In the genomic region with DNA sequence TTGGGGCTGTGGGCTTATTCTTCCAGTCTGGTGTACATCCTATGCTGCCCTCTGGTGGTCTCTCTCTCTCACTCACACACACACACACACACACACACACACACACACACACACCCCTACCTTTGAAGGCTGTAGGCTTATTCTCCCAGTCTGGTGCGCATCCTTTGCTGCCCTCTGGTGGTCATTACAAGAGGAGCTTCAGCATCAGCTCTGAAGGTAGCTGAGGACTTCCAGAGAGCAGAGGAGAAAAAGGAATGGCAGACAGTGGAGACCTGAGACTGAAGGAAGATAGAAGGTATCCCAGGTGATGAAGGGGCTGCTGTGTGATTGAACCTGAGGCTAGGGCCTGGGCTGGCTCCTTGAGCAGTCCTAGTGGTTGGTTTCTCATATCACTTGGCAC, we compare ENCODE assay signal across 9 mouse cellular contexts. TPM values are rescaled to one million over a fixed set of nuclear protein-coding genes. Genes with fewer than 3 reads are reported as not detected.
DNase-seq lines count a peak whose midpoint lies in the region; ATAC-seq and TF ChIP-seq lines count a peak whose summit lies in the region.
"Had no signal": no experiment of that assay in that cellular context is flagged by ENCODE, and none has a peak within 500 bp of the region (broad histone marks: within the 10 kb centered on the region; RNA-seq: fewer than 3 reads in every experiment).

No protein-coding gene starts in this region.

- H3K79me2 ChIP-seq in MEL (ENCODE audit: control insufficient read depth, insufficient read depth, low read length, poor library complexity) = no peaks in the 10 kb centered on the region

- no peak for TF ChIP-seq EP300 in MEL (IDR thresholded peaks at IDR 0.05; ENCODE audit: low read depth in 1 of 2, low read length in 2 of 2)

- H3K9me3 ChIP-seq in MEL (replicated peaks; ENCODE audit: insufficient read depth, low read length) = no peaks in the 10 kb centered on the region

- H3K9ac ChIP-seq in MEL (ENCODE audit: control insufficient read depth, low read depth, low read length, poor library complexity, severe bottlenecking) = no peak overlapping the region

- H3K4me1 ChIP-seq in kidney, adult 2 months (ENCODE audit: control insufficient read depth, insufficient read depth, low read length) = no peaks in the 10 kb centered on the region
- peaks cover 7 to 18% of the 10 kb centered on the region in 2 experiments; a peak in 3 of 4 replicates for H3K4me1 ChIP-seq in MEL (ENCODE audit: control insufficient read depth in 1 of 2, insufficient read depth in 2 of 2, low read length in 2 of 2)
- no peaks in the 10 kb centered on the region for H3K4me1 ChIP-seq in small intestine, adult 2 months (ENCODE audit: control insufficient read depth, insufficient read depth, insufficient read length, low read length)

- peak; percentile 68 for ATAC-seq in erythroid progenitor cell, adult 5-6 weeks (replicated peaks; ENCODE audit: low FRiP score, poor library complexity, severe bottlenecking)
- ATAC-seq in activated CD4-positive, CD25-positive, alpha-beta regulatory T cell, adult 4 months = no peak

- peak; percentile 57 for TF ChIP-seq RAD21 in MEL (IDR thresholded peaks at IDR 0.05; ENCODE audit: low read depth, low read length)

- no peak for TF ChIP-seq POLR2A in kidney, adult 2 months (IDR thresholded peaks at IDR 0.05; ENCODE audit: low read depth, low read length)
- no peak for TF ChIP-seq POLR2A in MEL (IDR thresholded peaks at IDR 0.05; ENCODE audit: control insufficient read depth in 1 of 2, insufficient read depth in 1 of 2, low read depth in 1 of 2, low read length in 2 of 2, poor library complexity in 1 of 2)
- no peak for TF ChIP-seq POLR2A in small intestine, adult 2 months (IDR thresholded peaks at IDR 0.05; ENCODE audit: low read depth, low read length)

- DNase-seq in kidney, adult 2 months = peak; percentile 64
- no peak for DNase-seq in kidney, adult 11 months
- DNase-seq in CD4-positive helper T cell, adult 2 months (ENCODE audit: low read depth, low spot score) = peak; percentile 60
- DNase-seq in MEL (ENCODE audit: low read depth, low spot score) = peak; percentile 82
- peak; percentile 47 to 67 for DNase-seq in layer of hippocampus, postnatal 14 days (ENCODE audit: low spot score in 2 of 2)

- peak; percentile 77 for TF ChIP-seq CTCF in kidney, adult 2 months (conservative IDR thresholded peaks at IDR 0.05; ENCODE audit: insufficient read depth, insufficient read length, low read depth, low read length)
- peak; percentile 73 to 88 (median 86) for TF ChIP-seq CTCF in MEL (IDR thresholded peaks at IDR 0.05 in 2 of 3, conservative IDR thresholded peaks at IDR 0.05 in 1 of 3; ENCODE audit: control insufficient read depth in 1 of 3, insufficient read depth in 1 of 3, low read depth in 2 of 3, low read length in 3 of 3, poor library complexity in 1 of 3, severe bottlenecking in 1 of 3)
- peak; percentile 64; the same call in 1 of the 2 replicates for TF ChIP-seq CTCF in small intestine, adult 2 months (IDR thresholded peaks at IDR 0.05; ENCODE audit: extremely low read depth, insufficient read length, insufficient replicate concordance, low read depth, low read length)

- no peak overlapping the region for H3K4me3 ChIP-seq in kidney, adult 2 months (ENCODE audit: insufficient read depth, low read depth, low read length)
- no peak overlapping the region for H3K4me3 ChIP-seq in MEL (ENCODE audit: control insufficient read depth in 1 of 2, insufficient read depth in 1 of 2, low read depth in 2 of 2, low read length in 2 of 2)
- no peak overlapping the region for H3K4me3 ChIP-seq in small intestine, adult 2 months (ENCODE audit: low read depth, low read length)

- WGBS in kidney, adult 2 months = 64% methylated on average over 1 of the region's 1 CpGs
- 63% methylated on average over 1 of the region's 1 CpGs for WGBS in small intestine, adult 2 months

- no peaks in the 10 kb centered on the region for H3K36me3 ChIP-seq in kidney, adult 2 months (ENCODE audit: control insufficient read depth, insufficient read depth, low read length)
- H3K36me3 ChIP-seq in MEL (ENCODE audit: control insufficient read depth in 1 of 2, insufficient read depth in 2 of 2, low read length in 2 of 2) = peaks cover 0 to 13% of the 10 kb centered on the region in 2 experiments; a peak in 2 of 4 replicates
- H3K36me3 ChIP-seq in small intestine, adult 2 months (ENCODE audit: control insufficient read depth, insufficient read depth, low read length) = peaks cover 13% of the 10 kb centered on the region

- H3K27ac ChIP-seq in kidney, adult 2 months (ENCODE audit: insufficient read depth, low read depth, low read length) = no peak overlapping the region
- H3K27ac ChIP-seq in MEL (ENCODE audit: control insufficient read depth, low read depth, low read length) = peak overlapping the region; percentile 94
- H3K27ac ChIP-seq in small intestine, adult 2 months (ENCODE audit: insufficient read depth, low read depth, low read length) = no peak overlapping the region
- H3K27ac ChIP-seq: macrophage had no signal

- no peaks in the 10 kb centered on the region for H3K27me3 ChIP-seq in kidney, adult 2 months (replicated peaks; ENCODE audit: control insufficient read depth, insufficient read depth, low read length)
- no peaks in the 10 kb centered on the region for H3K27me3 ChIP-seq in MEL (ENCODE audit: control insufficient read depth in 1 of 2, insufficient read depth in 2 of 2, low read length in 2 of 2)
- H3K27me3 ChIP-seq in small intestine, adult 2 months (ENCODE audit: control insufficient read depth, insufficient read depth, low read length) = no peaks in the 10 kb centered on the region

TF ChIP-seq in MEL, 35 proteins besides CTCF, POLR2A, EP300 and RAD21:
- TF ChIP-seq ZC3H11A (IDR thresholded peaks at IDR 0.05; ENCODE audit: low read depth, low read length) (peak; percentile 30; the same call in 1 of the 2 replicates), CHD2 (IDR thresholded peaks at IDR 0.05; ENCODE audit: low read length) (no peak), JUND (IDR thresholded peaks at IDR 0.05; ENCODE audit: low read depth, low read length) (no peak), KAT2A (conservative IDR thresholded peaks at IDR 0.05; ENCODE audit: low read depth, low read length) (no peak), ZKSCAN1 (IDR thresholded peaks at IDR 0.05; ENCODE audit: low read depth, low read length) (no peak), POLR2AphosphoS2 (IDR thresholded peaks at IDR 0.05; ENCODE audit: low read length) (no peak), SMC3 (IDR thresholded peaks at IDR 0.05; ENCODE audit: low read depth, low read length) (peak; percentile 58), TBP (IDR thresholded peaks at IDR 0.05; ENCODE audit: low read depth, low read length) (no peak), ETS1 (IDR thresholded peaks at IDR 0.05; ENCODE audit: low read depth, low read length) (no peak), CHD1 (IDR thresholded peaks at IDR 0.05; ENCODE audit: low read depth, low read length) (no peak), POLR2AphosphoS5 (IDR thresholded peaks at IDR 0.05; ENCODE audit: borderline replicate concordance, low read depth, low read length) (no peak), UBTF (IDR thresholded peaks at IDR 0.05; ENCODE audit: borderline replicate concordance, insufficient read depth, low read depth, low read length) (no peak), GATA1 (IDR thresholded peaks at IDR 0.05; ENCODE audit: low read depth, low read length) (no peak), MYC (IDR thresholded peaks at IDR 0.05; ENCODE audit: low read depth, low read length) (no peak), E2F4 (IDR thresholded peaks at IDR 0.05; ENCODE audit: borderline replicate concordance, low read depth, low read length) (no peak), RCOR1 (IDR thresholded peaks at IDR 0.05; ENCODE audit: low read depth, low read length) (no peak)

RNA-seq across cellular contexts. Expression of a gene that starts 14.1 kb away (rescaled TPM):
- polyA plus RNA-seq in kidney, adult 2 months (2012; rRNA removed) = 132 and 156 TPM in 2 replicates
- 20.3 and 22.9 TPM in 2 replicates for total RNA-seq in MEL (2012; rRNA removed)
- polyA plus RNA-seq in MEL (2012; ENCODE audit: insufficient read depth in 1 of 2, insufficient read length in 2 of 2, low read depth in 1 of 2, low replicate concordance in 2 of 2, missing spikeins in 1 of 2) = 10 to 100 TPM in 1 of 2 experiments, not detected in 1; 42.4 TPM
- 47.9 and 70.8 TPM in 2 replicates for total RNA-seq in erythroid progenitor cell, adult 5-6 weeks (2015; ENCODE audit: low replicate concordance)
- total RNA-seq in erythroid progenitor cell, adult 5-6 weeks (2017; ENCODE audit: low replicate concordance) = 71.2 and 104 TPM in 2 replicates
- total RNA-seq in layer of hippocampus, postnatal 14 days (2021) = 10 to 100 TPM; 36.7 to 38.0 TPM
- 74.9 and 156 TPM in 2 replicates for polyA plus RNA-seq in small intestine, adult 2 months (2012; rRNA removed)
- 10 to 100 TPM; 43.6 to 57.7 TPM for polyA plus RNA-seq in activated CD4-positive, CD25-positive, alpha-beta regulatory T cell, adult 4 months (2017; shearing (Covaris generic))

RNA-seq across cellular contexts. Expression of a gene that starts 17.6 kb away (rescaled TPM):
- polyA plus RNA-seq in kidney, adult 2 months (2012; rRNA removed) = 8.9 and 10.2 TPM in 2 replicates
- 214 and 242 TPM in 2 replicates for total RNA-seq in MEL (2012; rRNA removed)
- polyA plus RNA-seq in MEL (2012; ENCODE audit: insufficient read depth in 1 of 2, insufficient read length in 2 of 2, low read depth in 1 of 2, low replicate concordance in 2 of 2, missing spikeins in 1 of 2) = 100 to 1,000 TPM; 110 to 268 TPM
- total RNA-seq in erythroid progenitor cell, adult 5-6 weeks (2015; ENCODE audit: low replicate concordance) = 111 and 119 TPM in 2 replicates
- 159 and 169 TPM in 2 replicates for total RNA-seq in erythroid progenitor cell, adult 5-6 weeks (2017; ENCODE audit: low replicate concordance)
- 1 to 10 TPM; 5.4 to 7.8 TPM for total RNA-seq in layer of hippocampus, postnatal 14 days (2021)
- polyA plus RNA-seq in small intestine, adult 2 months (2012; rRNA removed) = 7.9 and 14.5 TPM in 2 replicates
- 10 to 100 TPM; 27.0 to 41.8 TPM for polyA plus RNA-seq in activated CD4-positive, CD25-positive, alpha-beta regulatory T cell, adult 4 months (2017; shearing (Covaris generic))

RNA-seq across cellular contexts. Expression of a gene that starts 41.3 kb away (rescaled TPM):
- polyA plus RNA-seq in kidney, adult 2 months (2012; rRNA removed) = 12.5 and 15.7 TPM in 2 replicates
- total RNA-seq in MEL (2012; rRNA removed) = not detected in 2 replicates
- polyA plus RNA-seq in MEL (2012; ENCODE audit: insufficient read depth in 1 of 2, insufficient read length in 2 of 2, low read depth in 1 of 2, low replicate concordance in 2 of 2, missing spikeins in 1 of 2) = under 1 TPM in 1 of 2 experiments, not detected in 1; 0.10 TPM
- not detected in 2 replicates for total RNA-seq in erythroid progenitor cell, adult 5-6 weeks (2015; ENCODE audit: low replicate concordance)
- total RNA-seq in erythroid progenitor cell, adult 5-6 weeks (2017; ENCODE audit: low replicate concordance) = 12.3 TPM in 1 of 2 replicates, not detected in the other
- 100 to 1,000 TPM; 212 to 229 TPM for total RNA-seq in layer of hippocampus, postnatal 14 days (2021)
- polyA plus RNA-seq in small intestine, adult 2 months (2012; rRNA removed) = 13.6 and 22.1 TPM in 2 replicates
- polyA plus RNA-seq in activated CD4-positive, CD25-positive, alpha-beta regulatory T cell, adult 4 months (2017; shearing (Covaris generic)) = not detected

Comparison
In these comparisons a context has a peak if more than half of its experiments do, and no peak if none do; other contexts are left out.
1. RNA of a gene that starts 41.3 kb away (polyA plus RNA-seq): 13.6 to 22.1 TPM in small intestine, adult 2 months and 12.5 to 15.7 TPM in kidney, adult 2 months; not detected in activated CD4-positive, CD25-positive, alpha-beta regulatory T cell, adult 4 months and 0.10 TPM in MEL; every median in the first group is over 10 times any median in the second.
2. Peak in every context shown above with its lines, with median percentiles within 50 percentile points of each other: CTCF ChIP-seq.